Mouse (Mus musculus): ENCODE results near the gene Ctns.

- peak; percentile 76 for TF ChIP-seq CTCF (IDR thresholded peaks at IDR 0.05; ENCODE audit: extremely low read depth, insufficient read depth, low read length)
- TF ChIP-seq POLR2A (IDR thresholded peaks at IDR 0.05; ENCODE audit: extremely low read depth, insufficient read depth, low read length): no peak
Measured at GRCm38 (mm10) chr11:73137591-73138501, 61.0 kb downstream of the Ctns start, which contains the start of gene Haspin.
